Comparison of ENCODE assay signal across 8 mouse cellular contexts in the genomic region with DNA sequence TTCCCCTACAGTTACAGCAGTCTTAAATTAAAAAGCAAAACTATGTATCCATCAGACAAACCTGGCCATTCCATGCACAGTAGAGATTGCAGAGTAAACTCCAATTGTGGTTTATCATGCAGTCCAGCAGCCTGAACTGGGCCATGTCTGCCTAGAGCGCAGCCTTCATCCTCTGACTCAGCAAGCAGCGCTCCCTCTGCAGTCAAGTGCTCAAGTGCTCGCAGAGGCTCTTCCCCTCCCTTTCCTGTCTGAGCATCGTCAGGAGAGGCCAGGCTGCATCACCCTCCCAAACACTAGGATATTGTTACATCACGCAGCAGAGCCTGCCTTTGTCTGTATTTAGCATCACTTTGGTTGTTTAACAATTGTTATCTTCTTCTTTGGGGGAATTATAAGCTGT. TPM values are rescaled to one million over a fixed set of nuclear protein-coding genes. Genes with fewer than 3 reads are reported as not detected.
DNase-seq lines count a peak whose midpoint lies in the region; ATAC-seq lines count a peak whose summit lies in the region.

No protein-coding gene starts in this region.

- H3K4me1 ChIP-seq in neural tube, embryonic 11.5 days (ENCODE audit: control insufficient read depth, insufficient read depth, low read length) = peaks cover 25% of the 10 kb centered on the region
- peaks cover 12% of the 10 kb centered on the region for H3K4me1 ChIP-seq in forebrain, embryonic 11.5 days (replicated peaks; ENCODE audit: control insufficient read depth, insufficient read depth, low read length)
- H3K4me1 ChIP-seq in intestine, embryonic 15.5 days (replicated peaks) = peaks cover 30% of the 10 kb centered on the region
- peaks cover 52% of the 10 kb centered on the region for H3K4me1 ChIP-seq in midbrain, embryonic 12.5 days

- no peak overlapping the region for H3K27ac ChIP-seq in neural tube, embryonic 11.5 days (ENCODE audit: low read depth, low read length)
- peak overlapping the region; percentile 71 for H3K27ac ChIP-seq in forebrain, embryonic 11.5 days (ENCODE audit: low read depth, low read length)
- H3K27ac ChIP-seq in intestine, embryonic 15.5 days = no peak overlapping the region
- peak overlapping the region; percentile 56; the same call in 1 of the 2 replicates for H3K27ac ChIP-seq in midbrain, embryonic 12.5 days (replicated peaks)

- no peaks in the 10 kb centered on the region for H3K36me3 ChIP-seq in neural tube, embryonic 11.5 days (ENCODE audit: control insufficient read depth, insufficient read depth, low read length)
- no peaks in the 10 kb centered on the region for H3K36me3 ChIP-seq in forebrain, embryonic 11.5 days (ENCODE audit: control insufficient read depth, insufficient read depth, low read length)
- no peaks in the 10 kb centered on the region for H3K36me3 ChIP-seq in intestine, embryonic 15.5 days
- H3K36me3 ChIP-seq in midbrain, embryonic 12.5 days = 0 out of 2 replicates have a peak, but pooled peaks cover 3% of the 10 kb centered on the region

- H3K27me3 ChIP-seq in neural tube, embryonic 11.5 days (ENCODE audit: control insufficient read depth, insufficient read depth, low read length) = no peaks in the 10 kb centered on the region
- no peaks in the 10 kb centered on the region for H3K27me3 ChIP-seq in forebrain, embryonic 11.5 days (ENCODE audit: control insufficient read depth, insufficient read depth, low read length)
- H3K27me3 ChIP-seq in intestine, embryonic 15.5 days (replicated peaks) = no peaks in the 10 kb centered on the region
- no peaks in the 10 kb centered on the region for H3K27me3 ChIP-seq in midbrain, embryonic 12.5 days

- DNase-seq in adrenal gland, adult (ENCODE audit: inconsistent age in 2 of 2, low spot score in 1 of 2) = peak; percentile 62 to 81
- DNase-seq in adrenal gland, postnatal 4 days (ENCODE audit: low spot score in 2 of 2) = no peak
- peak; percentile 50 for DNase-seq in neural tube, embryonic 11.5 days (ENCODE audit: low spot score)
- no peak for DNase-seq in neural tube, embryonic 10.5 days (ENCODE audit: extremely low spot score, low spot score)
- peak; percentile 71 for DNase-seq in forebrain, embryonic 11.5 days (ENCODE audit: low spot score)
- DNase-seq in ovary, postnatal 10 days (ENCODE audit: low spot score) = no peak

- WGBS in neural tube, embryonic 11.5 days = 5% methylated on average over 5 of the region's 5 CpGs
- WGBS in forebrain, embryonic 11.5 days = 10% methylated on average over 5 of the region's 5 CpGs
- WGBS in intestine, embryonic 15.5 days = 10% methylated on average over 5 of the region's 5 CpGs
- 5% methylated on average over 5 of the region's 5 CpGs for WGBS in midbrain, embryonic 12.5 days

- H3K9ac ChIP-seq in neural tube, embryonic 11.5 days (ENCODE audit: low read length) = no peak overlapping the region
- no peak overlapping the region for H3K9ac ChIP-seq in forebrain, embryonic 11.5 days (ENCODE audit: low read length)
- no peak overlapping the region for H3K9ac ChIP-seq in intestine, embryonic 15.5 days
- no peak overlapping the region for H3K9ac ChIP-seq in midbrain, embryonic 12.5 days (replicated peaks)

- H3K4me2 ChIP-seq in neural tube, embryonic 11.5 days (ENCODE audit: low read depth) = no peak overlapping the region
- no peak overlapping the region for H3K4me2 ChIP-seq in forebrain, embryonic 11.5 days (ENCODE audit: low read depth, low read length, severe bottlenecking)
- no peak overlapping the region for H3K4me2 ChIP-seq in intestine, embryonic 15.5 days (replicated peaks)
- H3K4me2 ChIP-seq in midbrain, embryonic 12.5 days (replicated peaks) = 0 out of 2 replicates have a peak overlapping the region, but pooled peaks have one; percentile 3

- peak; percentile 60 for ATAC-seq in neural tube, embryonic 11.5 days (ENCODE audit: insufficient read depth, low FRiP score, low TSS enrichment)
- ATAC-seq in forebrain, embryonic 11.5 days (replicated peaks; ENCODE audit: low FRiP score) = peak; percentile 82
- ATAC-seq in intestine, embryonic 15.5 days = peak; percentile 60
- peak; percentile 68 for ATAC-seq in midbrain, embryonic 12.5 days (ENCODE audit: low FRiP score, low read depth)

- H3K4me3 ChIP-seq in neural tube, embryonic 11.5 days (ENCODE audit: low read depth, low read length) = no peak overlapping the region
- no peak overlapping the region for H3K4me3 ChIP-seq in forebrain, embryonic 11.5 days (ENCODE audit: low read depth, low read length)
- no peak overlapping the region for H3K4me3 ChIP-seq in intestine, embryonic 15.5 days (replicated peaks)
- H3K4me3 ChIP-seq in midbrain, embryonic 12.5 days = no peak overlapping the region

- H3K9me3 ChIP-seq in neural tube, embryonic 11.5 days (ENCODE audit: control insufficient read depth, low read length) = no peaks in the 10 kb centered on the region
- H3K9me3 ChIP-seq in forebrain, embryonic 11.5 days (ENCODE audit: control insufficient read depth, low read length) = no peaks in the 10 kb centered on the region
- no peaks in the 10 kb centered on the region for H3K9me3 ChIP-seq in intestine, embryonic 15.5 days
- 0 out of 2 replicates have a peak, but pooled peaks cover 3% of the 10 kb centered on the region for H3K9me3 ChIP-seq in midbrain, embryonic 12.5 days

RNA-seq across cellular contexts. Expression of a gene that starts 25.5 kb away (rescaled TPM):
- 100 to 1,000 TPM in 1 of 2 experiments, 10 to 100 TPM in 1; 86.5 to 106 TPM for total RNA-seq in adrenal gland, postnatal 4 days (2021)
- polyA plus RNA-seq in neural tube, embryonic 11.5 days (2014; fragmentation: Nextera tagmentation; extraction: Ambion mirVana) = 49.4 and 50.0 TPM in 2 replicates
- 56.9 and 61.2 TPM in 2 replicates for polyA plus RNA-seq in forebrain, embryonic 11.5 days (2014; fragmentation: Nextera tagmentation; extraction: Ambion mirVana)
- 10.2 and 13.6 TPM in 2 replicates for polyA plus RNA-seq in intestine, embryonic 15.5 days (2015; fragmentation: Nextera tagmentation; extraction: Ambion mirVana)
- polyA plus RNA-seq in midbrain, embryonic 12.5 days (2016; fragmentation: Nextera tagmentation; extraction: Ambion mirVana) = 67.8 and 75.0 TPM in 2 replicates

Comparison
In these comparisons a context has a peak if more than half of its experiments do, and no peak if none do; other contexts are left out.
1. DNase-seq: peak in adrenal gland, adult (2 of 2), neural tube, embryonic 11.5 days (single experiment) and forebrain, embryonic 11.5 days (single experiment); none in adrenal gland, postnatal 4 days (0 of 2), neural tube, embryonic 10.5 days (single experiment) and ovary, postnatal 10 days (single experiment).
2. H3K27ac ChIP-seq: peak in forebrain, embryonic 11.5 days (single experiment) and midbrain, embryonic 12.5 days (single experiment); none in neural tube, embryonic 11.5 days (single experiment) and intestine, embryonic 15.5 days (single experiment).
3. Peak in every context shown above with its lines, with median percentiles within 50 percentile points of each other: ATAC-seq.